Mouse (Mus musculus) hindlimb bud, embryonic 11.5 days (tissue): ENCODE measurements around the gene Col6a5.

Experiments
- DNase-seq: peaks from one replicate; pipeline ENCODE4 v3.0.0-alpha.2; 2012; ENCODE audit warnings: low read depth, low spot score; ENCODE audit errors: extremely low spot score

The Col6a5 gene

DNA sequence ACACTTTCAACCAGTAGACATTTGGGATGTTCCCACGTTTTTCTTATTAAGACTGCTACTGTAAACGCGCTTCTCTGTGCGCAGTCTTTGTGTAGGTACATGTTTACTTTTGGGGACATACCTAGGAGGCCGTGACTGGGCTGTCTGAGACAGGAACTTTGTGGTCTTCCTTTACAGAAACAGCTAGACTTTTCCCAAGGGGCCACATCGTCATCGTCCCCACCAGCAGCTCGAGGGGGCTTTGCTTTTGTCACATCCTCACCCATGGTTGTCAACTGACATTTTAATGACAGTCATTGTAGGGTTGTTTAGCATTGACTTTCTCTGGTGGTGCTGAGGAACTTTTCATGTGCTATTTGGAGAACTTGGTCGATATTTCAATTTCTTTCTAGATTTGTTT lies 129.2 kb downstream of the Col6a5 start:
- no peak for DNase-seq

DNA sequence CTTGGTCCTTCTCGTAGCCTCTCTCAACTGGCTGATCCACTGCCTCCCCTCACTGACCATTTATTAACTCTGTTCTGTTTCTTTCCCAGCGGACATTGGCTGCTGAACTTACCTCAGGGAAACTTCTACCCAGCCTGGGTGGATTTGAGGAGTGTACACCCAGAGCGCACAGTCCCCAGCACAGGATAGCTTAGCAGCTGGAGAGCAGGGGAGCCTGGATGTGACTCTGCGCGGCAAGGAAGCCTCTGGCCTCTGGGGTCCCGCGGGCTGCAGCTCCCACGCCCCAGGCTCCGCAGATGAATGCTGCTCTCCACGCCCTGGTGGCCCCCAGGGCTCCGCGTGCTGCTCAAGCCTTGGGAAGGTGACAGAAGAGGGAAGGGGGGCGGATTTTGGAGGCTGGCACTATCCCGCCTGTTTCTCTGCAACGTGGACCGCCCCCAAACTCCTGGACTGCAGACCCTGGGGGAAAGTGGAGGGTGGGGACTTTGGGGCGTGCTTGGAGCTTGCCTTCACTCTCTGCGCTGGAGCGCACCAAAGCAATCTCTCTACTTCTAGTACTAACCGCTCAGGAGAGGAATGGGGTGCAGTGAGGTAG lies 132.6 kb downstream of the Col6a5 start, which contains the start of gene Col6a6:
Col6a6 (minus strand) TSS at position 370 of the 595 bp plus-strand sequence.
- no peak for DNase-seq

DNA sequence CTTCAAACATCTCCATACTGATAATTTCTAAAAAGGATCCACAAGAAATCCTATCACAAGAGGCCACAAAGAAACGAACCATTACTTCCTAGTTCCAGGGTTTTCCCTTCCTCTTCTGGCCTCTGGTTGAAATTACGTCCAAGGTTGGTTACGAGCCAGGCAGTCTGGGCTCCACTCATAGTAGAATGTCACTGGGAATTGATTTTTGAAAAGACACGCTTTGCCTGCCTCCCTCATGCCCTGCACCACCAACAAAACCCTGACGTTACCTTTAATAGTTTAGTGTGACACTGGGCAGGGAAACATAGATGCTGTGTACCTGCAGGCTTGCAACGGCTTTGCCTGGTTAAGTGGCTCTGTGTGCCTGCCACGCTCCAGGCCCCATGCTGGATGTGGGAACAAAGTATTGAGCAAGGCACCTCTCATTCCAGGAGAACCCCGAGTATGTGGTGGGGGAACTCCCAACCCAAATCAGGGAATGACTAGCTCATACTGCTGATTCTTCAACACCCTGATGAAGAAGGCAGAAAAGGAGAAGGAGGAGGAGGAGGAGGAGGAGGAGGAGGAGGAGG lies 133.3 kb downstream of the Col6a5 start:
- no peak for DNase-seq

DNA sequence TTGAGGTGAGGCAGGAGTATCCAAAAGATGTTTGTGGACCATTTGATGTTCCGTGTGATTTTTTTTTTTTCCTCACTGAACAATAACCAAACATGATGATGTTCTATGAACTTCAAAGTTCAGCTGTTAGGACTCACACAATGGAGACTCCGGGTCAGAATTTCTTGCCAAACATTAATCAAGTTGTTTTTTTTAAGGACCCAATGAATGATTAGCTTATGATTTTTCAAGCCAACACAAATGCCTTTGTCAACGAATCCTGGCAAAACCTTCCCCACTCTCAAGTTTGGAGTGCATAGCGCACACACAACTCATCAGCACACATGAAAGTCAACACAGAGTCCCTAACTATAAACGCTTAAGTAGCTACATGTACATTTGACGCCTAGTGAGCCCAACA lies 139.7 kb downstream of the Col6a5 start:
- DNase-seq, result no peak

DNA sequence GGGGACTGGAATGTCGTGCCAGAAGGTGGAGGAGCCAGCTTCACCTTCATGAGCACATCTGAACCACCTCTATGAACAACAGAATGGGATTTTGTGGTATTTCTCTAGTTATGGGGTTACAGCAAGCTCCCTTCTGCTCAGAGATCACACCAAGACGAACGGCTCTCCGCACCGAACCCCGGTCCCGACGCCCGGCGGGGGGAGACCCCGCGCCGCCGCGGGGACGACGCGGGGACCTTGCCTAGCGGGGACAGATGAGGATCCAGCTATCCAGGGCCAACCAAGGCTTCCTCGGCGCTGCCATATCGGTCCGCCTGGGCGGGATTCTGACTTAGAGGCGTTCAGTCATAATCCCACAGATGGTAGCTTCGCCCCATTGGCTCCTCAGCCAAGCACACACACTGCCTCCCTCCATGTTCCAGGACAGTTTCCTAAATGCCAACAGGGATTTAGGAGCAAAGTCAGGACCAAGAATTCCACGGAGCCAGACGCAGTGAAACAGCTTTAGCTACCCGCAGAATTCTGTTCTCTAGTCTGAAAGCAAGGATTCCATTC lies 141.2 kb downstream of the Col6a5 start:
- DNase-seq, result no peak

DNA sequence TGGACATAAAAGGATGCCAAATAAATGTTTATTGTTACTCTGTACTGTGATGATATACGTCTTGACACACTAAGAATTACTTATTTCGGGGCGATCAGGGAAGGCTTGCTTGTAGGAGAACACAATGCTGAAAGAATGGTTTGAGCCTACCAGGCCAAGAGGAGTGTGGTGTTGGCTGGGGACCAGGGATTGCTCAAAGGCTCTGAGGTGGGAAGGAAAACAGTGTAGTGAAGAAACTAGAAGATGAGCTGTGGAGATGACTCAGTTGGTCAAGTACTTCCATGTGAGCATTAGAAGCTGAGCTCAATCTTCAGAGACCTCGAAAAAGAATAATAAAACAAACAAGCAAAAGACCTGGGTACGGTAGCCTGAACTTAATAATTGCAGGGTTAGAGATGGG lies 146.0 kb downstream of the Col6a5 start:
- DNase-seq, result no peak

DNA sequence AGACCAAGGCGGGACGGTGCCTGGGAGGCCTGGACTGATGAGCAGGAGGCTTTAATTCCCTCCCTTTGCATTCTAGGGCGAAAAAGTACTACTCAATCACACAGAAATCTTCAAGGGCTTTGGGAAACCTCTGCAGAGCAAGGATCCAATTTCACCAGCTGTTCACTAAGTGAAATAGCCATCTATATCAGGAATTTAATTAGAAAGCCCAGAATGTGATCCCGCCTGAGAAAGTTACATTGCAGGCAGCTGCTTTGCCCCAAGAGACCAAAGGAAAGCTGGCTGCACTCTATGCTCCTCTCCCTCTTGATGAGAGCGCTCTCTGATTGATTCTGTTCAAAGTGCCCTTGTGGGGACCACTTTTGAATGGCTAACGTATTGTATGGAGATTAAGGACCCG lies 149.0 kb downstream of the Col6a5 start:
- DNase-seq, result no peak

DNA sequence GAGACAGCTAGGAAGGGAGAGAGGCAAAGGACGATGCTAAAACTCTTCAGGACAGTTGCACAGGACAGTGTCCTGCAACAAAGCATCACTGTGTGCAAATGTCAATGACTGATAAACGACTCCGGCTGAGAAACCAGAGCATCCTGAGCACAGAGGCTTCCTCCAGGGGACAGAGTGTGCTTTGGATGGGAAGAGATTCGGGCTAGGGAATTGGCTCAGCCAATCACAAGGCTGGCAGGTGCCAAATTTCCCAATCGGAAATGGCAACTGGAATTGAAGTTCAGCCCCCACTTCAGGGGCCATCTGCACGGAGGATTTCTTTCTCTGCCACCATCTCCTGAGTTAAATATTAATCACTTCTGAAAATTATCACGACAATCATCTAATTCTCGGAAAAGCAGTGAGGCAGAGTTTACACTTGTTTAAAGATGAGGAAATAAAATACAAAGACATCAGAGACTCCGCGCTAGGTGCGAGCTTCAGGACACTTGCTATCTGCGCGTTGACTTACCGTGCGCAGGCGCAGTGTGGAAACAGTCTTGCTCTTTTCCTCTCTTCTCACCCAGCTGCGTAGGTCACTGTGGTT lies 151.4 kb downstream of the Col6a5 start:
- DNase-seq, result no peak
